Mouse (Mus musculus) right cerebral cortex, adult 18-20 months (tissue): ENCODE results near the gene Pclo.
"Not testable (repeated sequence)": the region's sequence is repeated elsewhere in the genome, so short reads cannot be mapped to it uniquely, and the experiment has no call there.

Experiments used
- DNase-seq: peaks from one replicate; pipeline ENCODE4 v3.0.0; 2022; ENCODE audit warnings: mixed read lengths

Pclo gene

DNA sequence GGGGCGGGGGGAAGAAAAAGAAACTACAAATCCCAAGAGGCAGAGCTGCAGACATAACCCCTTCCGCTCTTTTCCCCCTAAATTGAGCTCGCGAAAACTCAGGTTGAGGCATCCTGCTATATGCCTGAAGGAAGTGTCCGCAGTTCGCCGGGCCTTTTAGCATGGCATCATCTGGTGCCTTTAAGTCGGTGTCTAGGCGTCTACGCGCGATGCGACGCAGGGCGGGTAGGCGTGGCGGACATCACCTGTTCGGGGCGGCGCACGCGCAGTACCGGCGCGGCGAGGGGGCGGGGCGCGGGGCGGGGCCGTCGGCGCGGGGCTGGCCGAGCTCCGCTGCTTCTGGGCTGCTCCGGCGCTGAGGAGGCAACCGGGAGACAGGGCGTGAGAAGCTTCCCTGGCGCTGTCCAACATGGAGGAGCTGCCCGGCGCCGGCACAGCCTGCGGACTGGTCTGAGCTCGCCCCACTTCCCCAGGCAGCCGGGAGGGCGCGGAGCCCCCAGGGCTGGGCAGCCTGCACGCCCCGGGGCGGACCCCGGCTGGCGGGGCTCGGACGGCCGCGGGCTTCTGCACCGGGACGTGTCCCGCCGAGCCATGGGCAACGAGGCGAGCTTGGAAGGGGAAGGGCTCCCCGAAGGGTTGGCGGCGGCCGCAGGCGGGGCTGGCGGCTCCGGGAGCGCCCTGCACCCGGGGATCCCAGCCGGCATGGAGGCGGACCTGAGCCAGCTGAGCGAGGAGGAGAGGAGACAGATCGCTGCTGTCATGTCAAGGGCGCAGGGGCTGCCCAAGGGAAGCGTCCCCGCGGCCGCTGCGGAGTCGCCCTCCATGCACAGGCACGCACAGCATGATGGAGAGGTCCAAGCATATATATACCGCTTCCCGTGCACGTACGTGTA lies at the start of gene Pclo:
Gene Pclo, plus strand, starts transcription at position 288 of the 893 bp plus-strand sequence.
- DNase-seq, result peak; percentile 94

DNA sequence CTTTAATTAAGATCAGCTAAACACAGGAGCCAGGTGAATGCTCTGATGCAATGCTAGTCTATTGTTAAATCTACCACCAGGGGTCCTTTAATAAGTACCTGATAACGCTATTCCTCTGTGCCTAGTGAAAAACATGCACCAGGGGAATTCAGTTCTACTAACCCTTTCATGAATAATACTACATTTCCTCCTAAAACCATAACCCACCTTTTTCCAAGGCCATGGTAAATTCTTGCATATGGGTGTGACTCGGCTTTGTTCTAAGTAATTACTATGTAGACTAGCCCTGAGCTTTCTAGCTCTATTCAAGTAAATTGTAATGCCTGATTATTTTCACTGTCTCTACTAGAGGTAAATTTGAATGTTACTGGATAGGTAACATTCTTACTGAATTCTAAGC lies 20.3 kb upstream of the Pclo start:
- DNase-seq, result not testable (repeated sequence)

DNA sequence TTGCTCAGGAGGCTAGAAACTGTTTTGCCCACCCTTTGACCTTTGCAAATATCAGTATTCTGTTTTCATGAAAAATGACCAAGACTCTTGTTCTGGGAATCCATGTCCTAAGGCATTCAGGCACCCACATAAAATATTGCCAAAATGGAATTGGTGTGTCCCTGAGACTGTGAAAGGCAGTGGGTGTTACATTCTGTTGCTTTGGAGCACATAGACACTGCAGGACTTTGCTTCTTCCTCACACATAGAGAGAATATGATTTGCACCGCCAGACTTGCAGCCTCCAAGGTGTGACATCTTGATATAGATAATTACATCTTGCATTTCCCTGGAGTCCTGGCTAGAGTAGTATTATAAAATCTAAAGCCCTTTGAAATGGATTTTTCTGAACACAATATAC lies 6.2 kb upstream of the Pclo start:
- DNase-seq, result peak; percentile 40

DNA sequence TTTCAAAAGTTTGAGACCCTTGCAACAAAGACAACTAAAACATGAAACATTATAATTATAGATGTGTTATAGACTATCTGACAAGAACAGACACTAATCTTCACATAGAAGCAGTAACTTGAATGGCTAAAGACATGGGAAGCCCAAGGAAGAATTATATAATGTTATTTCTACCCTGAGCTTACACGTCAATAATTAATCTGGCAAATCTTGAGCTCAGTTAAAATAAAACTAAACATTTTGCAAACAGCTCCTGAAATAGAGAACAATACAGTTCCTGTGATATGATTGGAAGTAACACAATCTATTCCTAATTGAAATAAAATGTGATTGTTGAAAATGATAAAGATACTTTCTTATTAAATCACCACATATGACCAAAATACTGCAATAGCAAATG lies 5.1 kb upstream of the Pclo start:
- DNase-seq, result no peak

DNA sequence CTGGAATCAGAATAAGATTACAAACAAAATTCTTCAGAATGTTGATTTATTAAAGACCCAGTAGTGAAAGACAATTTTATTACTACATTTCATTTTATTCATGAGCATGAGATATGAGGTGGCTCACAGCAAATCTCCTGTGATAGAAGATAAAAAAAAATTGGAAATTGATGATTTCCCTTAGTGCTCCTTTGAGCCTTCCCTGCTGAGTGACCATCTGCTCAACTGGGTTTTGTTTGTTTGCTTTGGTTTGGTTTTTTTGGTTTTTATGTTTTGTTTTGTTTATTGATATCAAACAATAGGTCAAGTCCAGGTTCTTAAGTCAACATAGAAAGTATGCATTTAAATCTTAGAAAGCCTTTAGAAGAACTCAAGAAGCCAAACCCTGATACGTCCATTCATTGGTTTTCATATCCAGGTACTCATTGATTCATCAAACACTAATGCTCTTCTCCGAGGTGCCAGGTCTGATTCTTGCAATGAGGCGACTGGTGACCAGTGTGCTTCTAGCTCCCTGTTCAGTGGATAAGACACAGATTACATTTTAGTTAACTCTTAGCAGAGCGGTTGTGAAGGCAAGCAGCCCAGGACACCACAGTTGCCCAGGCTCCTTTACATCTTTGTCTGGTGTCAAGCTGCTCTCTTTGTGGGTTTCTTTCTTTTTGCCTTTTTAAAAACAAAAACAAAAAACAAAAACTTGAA lies 3.6 kb downstream of the Pclo start:
- DNase-seq, result no peak

DNA sequence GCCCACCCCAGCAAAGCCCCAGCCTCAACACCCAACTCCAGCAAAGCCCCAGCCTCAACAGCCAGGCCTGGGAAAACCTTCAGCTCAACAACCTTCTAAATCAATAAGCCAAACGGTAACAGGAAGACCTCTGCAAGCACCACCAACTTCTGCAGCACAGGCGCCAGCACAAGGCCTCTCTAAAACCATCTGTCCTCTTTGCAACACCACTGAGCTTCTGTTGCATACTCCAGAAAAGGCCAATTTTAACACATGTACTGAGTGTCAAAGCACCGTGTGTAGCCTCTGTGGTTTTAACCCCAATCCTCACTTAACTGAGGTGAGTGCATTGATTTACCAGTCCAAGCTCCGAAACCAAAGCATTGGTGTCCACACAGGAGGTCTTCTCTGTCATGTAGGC lies 7.3 kb downstream of the Pclo start:
- DNase-seq, result no peak

DNA sequence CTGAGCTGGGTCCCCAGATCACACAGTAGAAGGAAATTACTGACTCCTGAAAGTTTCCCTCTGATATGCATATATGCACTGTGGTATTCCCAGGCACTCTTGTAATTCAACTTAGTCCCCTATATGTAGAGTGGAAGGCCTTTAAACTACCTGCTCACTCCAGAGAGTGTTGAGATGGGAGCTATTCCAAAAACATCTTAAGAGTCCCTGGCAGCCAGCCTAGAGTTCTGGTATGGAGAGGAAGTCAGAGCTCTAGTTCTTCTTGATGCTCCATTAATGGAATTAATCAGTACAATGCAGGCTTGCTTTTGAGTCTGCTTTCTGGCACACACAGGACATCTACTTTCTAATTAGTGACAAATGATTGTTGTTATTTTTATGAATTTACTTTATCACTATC lies 11.3 kb downstream of the Pclo start:
- DNase-seq, result no peak

DNA sequence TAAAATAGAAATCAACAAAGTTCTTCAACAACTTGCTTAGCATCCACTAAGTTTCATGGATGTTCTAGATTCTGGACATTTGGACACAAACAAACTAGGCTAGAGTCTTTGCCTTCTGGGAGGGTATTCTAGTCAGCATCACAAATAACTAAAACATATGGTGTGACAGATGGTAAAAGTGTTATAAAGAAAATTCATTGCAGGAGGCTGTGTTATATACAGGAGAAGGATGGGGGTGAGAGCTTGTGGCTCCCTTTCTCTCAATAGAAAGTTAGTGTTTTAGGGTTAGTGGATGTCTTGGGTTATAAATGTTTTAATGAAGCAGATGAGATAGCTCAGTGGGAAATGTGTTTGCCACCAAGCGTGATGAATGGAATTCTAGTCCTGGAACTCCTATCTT lies 13.1 kb downstream of the Pclo start:
- DNase-seq, result no peak

DNA sequence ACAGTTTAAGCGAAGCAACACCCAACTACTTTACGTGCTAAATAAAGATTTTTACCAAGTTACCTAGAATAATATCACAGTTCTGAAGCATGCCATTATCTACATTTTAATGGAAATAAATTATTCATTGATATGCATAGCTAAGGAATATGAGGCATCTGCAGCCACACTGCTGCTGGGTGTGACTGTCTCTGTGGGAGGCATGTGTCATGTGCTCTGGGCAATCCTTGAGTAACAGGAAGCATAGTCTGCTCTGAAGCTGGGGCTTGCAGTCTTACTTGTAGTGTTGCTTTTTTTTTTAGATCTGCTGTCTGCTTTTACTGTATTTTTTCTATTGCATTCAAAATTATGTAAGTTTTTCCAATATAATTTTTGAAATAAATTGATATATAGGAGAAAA lies 17.2 kb downstream of the Pclo start:
- DNase-seq, result peak; percentile 41

DNA sequence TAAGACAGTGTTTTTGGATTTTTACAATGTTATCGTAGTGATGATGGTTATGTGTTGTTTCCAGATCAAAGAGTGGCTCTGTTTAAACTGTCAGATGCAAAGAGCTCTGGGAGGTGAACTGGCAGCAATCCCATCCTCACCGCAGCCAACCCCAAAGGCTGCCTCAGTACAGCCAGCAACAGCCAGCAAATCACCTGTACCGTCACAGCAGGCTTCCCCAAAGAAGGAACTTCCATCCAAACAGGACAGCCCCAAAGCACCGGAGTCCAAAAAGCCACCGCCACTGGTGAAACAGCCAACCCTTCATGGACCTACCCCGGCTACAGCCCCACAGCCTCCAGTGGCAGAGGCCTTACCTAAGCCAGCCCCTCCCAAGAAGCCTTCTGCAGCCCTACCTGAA lies 24.6 kb downstream of the Pclo start:
- no peak for DNase-seq

DNA sequence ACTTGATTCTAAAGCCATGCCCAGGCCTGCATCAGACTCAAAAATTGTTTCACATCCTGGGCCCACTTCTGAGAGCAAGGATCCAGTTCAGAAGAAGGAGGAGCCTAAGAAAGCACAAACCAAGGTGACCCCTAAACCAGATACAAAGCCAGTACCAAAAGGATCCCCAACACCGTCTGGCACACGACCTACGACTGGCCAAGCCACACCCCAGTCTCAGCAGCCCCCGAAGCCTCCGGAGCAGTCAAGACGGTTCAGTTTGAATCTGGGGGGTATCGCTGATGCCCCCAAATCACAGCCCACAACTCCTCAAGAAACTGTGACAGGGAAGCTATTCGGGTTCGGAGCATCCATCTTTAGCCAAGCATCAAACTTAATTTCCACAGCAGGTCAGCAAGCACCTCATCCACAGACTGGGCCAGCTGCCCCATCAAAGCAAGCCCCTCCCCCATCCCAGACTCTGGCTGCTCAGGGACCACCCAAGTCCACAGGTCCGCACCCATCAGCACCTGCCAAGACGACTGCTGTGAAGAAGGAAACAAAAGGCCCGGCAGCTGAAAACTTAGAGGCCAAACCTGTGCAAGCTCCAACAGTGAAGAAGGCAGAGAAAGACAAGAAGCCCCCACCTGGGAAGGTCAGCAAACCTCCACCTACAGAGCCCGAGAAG lies 25.4 kb downstream of the Pclo start:
- no peak for DNase-seq

DNA sequence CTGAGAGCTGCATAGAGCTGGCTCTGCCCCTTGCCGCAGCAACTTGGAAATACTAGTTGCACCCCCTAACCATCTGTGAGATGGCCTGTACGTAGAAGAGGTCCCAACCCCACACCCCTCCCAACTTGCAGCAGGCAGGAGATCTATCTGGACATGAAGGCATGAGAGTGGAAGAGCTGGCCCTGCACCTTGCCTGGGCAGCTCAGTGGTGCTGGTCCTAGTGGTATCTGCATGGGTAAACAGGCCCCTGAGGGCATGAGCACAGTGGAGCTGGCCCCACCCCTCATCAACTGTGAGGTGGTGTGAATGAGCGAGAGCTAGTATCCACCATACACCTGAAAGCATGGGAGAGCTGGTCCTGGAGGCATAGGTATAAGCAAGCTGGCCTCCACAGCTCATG lies 60.9 kb downstream of the Pclo start:
- no peak for DNase-seq

DNA sequence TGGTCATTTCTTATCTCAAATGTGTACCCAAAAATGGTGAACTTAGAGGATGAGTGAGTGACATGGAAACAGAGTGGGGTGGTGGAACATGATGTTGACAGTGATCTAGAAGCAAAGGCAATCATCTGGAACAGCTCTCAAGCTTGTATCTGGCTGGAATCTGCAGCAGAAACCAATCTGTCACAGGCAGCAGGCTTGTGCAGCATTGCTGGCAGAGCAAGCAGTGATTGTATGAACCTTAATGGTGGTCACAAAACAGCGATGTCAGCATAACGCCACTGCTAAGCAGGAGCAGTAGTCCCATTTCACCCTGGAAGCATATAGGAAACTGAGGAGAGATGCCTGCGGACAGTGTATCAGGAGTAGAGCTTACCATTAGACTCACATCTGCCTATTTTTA lies 76.8 kb downstream of the Pclo start:
- DNase-seq, result peak; percentile 17

DNA sequence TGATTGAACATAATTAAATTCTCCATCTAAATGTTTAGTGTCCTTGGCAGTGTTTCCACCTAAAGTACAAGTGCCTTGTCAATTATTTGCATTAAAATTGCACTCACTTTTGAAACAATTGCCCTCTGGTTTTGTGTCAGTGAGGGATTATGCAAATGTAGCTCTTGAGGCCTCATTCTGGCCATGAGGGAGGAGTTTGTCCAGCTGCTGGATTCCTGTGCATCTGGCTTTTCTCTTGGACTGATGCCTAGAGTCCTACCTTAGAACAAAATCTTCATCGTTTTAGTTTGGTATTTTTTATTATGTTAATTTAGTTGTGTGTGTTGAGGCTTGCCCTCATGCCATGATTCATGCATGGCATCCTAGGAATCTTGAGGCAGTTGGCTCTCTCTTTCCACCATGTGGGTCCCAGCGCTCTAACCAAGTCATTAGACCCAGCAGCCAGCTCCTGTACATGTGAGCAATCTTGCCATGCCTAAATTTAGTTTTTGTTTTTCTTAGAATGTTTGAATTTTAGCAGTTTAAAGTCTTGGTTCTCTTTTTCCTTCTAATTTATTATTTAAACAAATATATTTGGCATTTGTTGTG lies 80.8 kb downstream of the Pclo start:
- DNase-seq, result no peak

DNA sequence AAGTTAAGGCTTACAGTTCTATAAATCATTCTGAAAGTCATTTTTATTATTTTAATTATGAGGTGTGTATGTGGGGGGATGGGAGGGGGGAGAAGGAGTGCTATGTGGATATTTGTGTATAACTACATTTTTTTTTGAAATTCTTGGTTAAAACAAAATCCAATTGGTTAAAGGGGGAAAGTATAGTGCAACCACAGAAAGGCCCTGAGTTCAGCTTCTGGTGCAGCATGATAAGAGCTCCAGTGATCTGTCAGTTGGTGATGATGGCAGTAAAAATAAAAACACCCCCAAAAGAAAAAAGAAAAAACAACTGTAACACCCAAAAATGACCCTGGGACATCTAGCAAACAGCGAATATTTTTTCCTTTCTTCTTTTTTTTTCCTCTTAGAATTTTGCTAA lies 93.6 kb downstream of the Pclo start:
- DNase-seq, result no peak

DNA sequence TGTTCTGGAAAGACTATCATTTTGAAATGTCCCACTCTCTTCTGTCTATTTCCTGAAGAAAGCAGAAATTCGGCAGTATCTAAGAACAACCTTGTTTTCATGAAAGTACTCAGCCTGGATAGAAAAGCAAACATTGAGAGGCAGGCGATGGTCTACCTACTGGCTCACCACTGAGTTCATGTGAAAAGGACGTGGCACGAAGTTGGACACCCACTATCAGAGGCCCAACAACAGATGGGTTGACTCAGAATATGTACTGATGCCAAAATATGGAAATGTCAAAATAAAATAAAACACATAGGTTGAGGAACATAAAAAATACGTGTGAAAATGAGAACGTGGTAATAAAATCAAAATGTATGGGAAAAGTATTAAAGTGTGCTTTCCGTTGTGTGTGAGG lies 106.4 kb downstream of the Pclo start:
- DNase-seq, result peak; percentile 32

DNA sequence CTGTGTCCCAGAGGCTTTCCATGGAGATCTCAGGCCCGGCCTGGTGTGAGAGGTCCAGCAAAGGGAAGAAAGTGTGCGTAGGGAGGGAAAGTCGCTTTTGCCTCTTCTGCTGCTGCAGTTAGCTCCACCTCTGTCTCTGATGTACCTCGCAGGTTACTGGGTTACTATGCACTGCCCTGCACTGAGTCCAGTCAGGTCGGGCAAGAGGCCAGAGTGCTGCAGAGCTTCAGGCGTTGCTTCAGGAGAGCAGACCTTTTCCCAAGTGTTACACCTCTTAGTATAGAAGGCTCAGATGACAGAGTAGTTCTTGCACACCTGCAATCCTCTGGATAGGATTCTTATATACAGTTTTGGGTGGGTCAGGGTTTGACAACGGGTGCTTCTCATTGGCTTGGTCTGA lies 108.6 kb downstream of the Pclo start:
- no peak for DNase-seq

DNA sequence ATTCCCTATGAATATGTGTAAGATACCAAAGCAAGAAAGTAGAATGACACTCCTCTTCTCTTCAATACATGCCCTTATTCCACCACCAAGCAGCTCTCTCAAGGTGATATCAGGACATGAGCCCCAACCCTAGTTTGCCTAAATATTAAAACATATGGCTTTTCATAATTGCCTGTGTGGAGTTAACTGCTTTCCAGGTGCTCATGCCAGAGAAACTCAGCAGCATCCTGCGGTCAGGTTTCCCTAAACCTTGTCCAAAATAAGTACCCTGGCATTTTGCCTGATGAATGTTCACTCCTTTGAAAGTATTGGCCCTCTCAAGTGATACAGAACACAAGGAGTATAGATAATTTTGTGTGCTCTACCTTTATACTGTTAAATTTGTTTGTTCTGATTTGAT lies 126.5 kb downstream of the Pclo start:
- no peak for DNase-seq

DNA sequence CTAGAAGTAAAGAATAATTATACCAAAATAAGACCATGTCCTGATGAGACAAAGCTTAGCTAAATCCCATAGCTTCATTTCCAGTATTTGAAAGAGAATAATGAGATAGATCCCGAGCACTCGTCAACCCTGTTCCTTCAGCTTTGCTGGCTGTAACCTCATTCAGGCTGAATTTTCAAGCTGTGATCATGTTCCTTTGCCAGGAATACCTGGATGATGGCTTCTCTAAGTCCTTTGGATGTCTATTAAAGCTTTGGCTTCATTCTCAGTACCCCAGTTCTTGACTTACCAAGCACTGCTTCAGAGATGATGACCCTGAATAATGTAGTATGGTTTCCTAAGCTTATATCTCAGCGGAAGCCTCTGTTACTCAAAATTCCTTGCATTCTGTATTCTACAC lies 131.1 kb downstream of the Pclo start:
- no peak for DNase-seq

DNA sequence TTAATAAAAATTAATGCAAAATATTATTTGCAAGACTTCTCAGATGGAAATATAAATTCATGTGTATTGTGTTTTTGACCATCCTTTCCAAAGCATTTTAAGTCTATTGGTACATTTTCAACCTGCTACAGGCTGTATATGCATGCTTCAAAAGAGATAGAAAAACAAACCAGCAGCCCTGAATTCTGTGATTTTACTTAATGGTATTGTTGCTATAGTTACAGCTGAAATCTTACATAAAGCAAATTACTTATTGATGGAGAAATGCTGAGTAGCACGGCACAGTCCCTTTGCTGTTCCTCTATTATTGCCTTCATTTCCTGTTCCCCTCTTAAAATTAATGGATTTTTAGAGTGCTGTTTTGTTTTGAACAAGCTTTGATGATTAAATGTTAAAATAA lies 145.9 kb downstream of the Pclo start:
- no peak for DNase-seq

DNA sequence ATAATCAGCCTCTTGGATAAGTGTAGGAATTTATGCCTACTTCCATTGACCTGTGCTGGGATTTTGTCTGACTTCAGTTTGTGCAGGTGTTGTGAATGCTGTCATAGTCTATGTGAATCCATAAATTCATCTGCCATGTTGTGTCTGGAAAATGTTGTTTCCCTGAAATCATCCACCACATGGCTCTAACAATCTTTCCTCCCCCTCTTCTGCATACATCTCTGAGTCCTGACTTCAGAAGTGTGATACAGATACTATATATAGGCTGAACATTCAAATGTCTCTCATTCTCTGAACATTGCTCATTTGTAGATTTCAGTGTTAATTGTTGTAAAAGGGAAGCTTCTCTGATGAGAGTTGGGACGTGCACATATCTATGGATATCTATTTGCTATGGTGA lies 147.5 kb downstream of the Pclo start:
- peak; percentile 17 for DNase-seq

DNA sequence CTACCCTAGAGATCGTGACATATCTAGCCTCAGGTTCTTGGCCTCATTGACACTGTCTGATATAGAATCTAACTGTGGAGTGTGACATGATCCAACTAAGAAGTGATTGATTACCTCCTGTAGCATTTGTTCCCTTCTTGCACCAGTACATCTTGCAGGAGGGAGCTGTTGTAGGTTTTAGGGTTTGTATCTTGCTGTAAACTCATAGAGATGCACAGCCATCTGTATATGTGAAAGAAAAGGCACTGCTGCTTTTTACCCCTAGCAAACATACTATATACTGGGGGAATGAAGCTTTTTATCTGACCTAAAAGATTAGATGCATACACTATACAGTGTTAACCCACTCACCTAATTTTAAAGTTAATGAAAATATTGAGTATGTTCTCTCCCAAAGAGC lies 147.9 kb downstream of the Pclo start:
- DNase-seq, result no peak

DNA sequence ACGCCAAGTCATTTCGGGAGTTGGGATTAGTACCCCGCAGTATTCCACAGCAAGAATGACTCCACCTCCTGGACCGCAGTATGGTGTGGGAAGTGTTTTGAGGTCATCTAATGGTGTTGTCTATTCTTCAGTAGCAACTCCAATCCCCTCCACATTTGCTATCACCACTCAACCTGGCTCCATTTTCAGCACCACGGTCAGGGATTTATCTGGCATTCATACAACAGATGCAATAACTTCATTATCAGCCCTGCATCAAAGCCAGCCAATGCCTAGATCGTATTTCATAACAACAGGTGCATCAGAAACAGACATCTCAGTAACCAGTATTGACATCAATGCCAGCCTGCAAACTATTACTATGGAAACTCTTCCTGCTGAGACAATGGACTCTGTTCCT lies 165.7 kb downstream of the Pclo start:
- DNase-seq, result no peak

DNA sequence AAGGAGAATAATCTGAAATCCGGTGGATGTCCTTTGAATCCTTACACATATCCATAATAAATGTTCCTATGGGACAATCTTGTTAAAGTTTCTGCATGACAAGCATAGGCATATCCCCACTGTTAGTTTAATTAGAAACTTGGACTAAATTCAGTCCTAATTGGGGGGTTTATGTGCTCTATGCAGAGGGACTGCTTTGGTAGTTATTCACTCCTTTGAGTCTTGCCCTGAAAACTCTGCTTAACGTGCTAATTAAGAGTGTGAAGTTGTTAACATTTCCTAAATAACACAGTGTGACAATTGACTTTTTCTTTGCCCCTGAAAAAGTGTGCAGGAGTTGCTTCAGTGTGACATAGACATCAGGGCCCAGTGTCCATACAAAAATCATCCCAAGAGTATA lies 177.3 kb downstream of the Pclo start:
- DNase-seq, result no peak
